Mouse (Mus musculus): ENCODE results near the gene Rara.

- no peak for TF ChIP-seq CTCF (conservative IDR thresholded peaks at IDR 0.05; ENCODE audit: low read length)
- TF ChIP-seq NANOG (IDR thresholded peaks at IDR 0.05; ENCODE audit: borderline replicate concordance, low read length) = no peak
These were observed 86.2 kb downstream of the Rara start for GRCm38 (mm10) chr11:99013856-99014255.

Data from E14TG2a.4 (cell line).